Mouse (Mus musculus) left cerebral cortex, adult 18-20 months (tissue): ENCODE results near the gene Cst13. TPM values are rescaled to one million over a fixed set of nuclear protein-coding genes. Genes with fewer than 3 reads are reported as not detected.

Source experiments
- DNase-seq, 2 experiments: peaks; one replicate each; pipeline ENCODE4 v3.0.0; 2021 to 2022; ENCODE audit warnings: low spot score in 2 of 2, mixed read lengths in 1 of 2
- total RNA-seq, 2 experiments: library from RNA; stranded (reverse); gene quantifications; 2 replicates each; pipeline ENCODE4 v1.2.3; 2021

Cst13 gene
- total RNA-seq, 2 experiments from 2014 or later, result not detected

DNA sequence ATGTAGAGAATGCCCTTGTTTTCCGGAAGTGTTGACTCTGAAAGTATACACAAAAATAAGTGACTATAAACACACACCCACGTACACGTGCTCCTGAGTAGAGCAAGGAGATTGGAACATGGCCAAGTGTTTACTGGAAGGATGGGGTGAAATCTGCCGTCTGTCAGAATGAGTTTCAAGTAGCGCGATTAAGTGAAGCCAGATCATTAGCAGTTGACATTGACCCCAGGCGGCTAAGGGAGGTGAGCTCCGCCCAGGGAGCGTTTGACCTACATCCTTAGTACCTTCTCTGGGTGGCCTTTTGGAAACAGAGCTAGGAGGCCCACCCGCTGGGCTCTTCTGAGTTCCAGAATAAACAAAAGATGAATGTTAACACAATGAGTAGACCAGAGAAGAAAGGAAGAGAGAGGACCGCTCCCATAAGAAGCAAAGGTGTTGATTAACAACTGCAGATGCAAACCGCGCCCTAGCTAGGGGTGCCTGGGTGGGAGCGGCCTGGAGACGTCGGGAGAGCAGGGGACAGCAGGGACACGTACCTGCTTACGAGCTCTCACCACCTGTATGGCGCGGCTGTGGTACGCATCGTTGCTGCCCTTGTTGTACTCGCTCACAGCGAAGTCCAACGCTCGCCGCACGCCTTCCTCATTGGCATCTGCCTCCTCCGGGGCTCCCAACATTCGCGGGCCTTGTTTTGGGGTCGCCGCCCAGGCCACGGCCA lies 54.9 kb downstream of the Cst13 start:
- no peak for DNase-seq

DNA sequence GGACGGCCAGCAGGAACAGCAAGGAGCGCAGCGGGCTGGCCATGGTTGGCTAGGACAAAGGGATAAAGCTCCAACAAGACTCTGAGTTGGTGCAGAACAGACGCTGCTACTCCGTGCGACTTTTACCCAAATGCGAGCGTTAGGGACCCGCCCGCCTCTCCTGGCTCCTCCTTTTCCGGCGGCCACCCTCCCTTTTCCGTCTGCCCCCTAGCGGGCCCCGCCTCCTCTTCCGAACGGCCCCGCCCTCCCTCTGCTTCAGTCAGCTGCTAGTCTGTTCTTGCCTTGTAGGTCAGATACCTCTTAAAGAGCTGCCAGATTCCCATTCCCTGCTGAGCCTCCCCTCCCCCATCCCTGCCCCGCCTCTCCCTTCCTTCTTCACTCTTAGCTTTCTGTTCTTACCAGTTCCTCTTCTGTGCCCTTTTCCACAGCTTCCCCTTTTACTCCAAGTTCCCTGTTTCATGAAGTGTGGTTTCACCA lies 55.5 kb downstream of the Cst13 start, which contains the start of gene Cst3:
Gene Cst3, minus strand, starts transcription at position 358 of the 477 bp plus-strand sequence.
- DNase-seq, result peak; percentile 90 to 92

DNA sequence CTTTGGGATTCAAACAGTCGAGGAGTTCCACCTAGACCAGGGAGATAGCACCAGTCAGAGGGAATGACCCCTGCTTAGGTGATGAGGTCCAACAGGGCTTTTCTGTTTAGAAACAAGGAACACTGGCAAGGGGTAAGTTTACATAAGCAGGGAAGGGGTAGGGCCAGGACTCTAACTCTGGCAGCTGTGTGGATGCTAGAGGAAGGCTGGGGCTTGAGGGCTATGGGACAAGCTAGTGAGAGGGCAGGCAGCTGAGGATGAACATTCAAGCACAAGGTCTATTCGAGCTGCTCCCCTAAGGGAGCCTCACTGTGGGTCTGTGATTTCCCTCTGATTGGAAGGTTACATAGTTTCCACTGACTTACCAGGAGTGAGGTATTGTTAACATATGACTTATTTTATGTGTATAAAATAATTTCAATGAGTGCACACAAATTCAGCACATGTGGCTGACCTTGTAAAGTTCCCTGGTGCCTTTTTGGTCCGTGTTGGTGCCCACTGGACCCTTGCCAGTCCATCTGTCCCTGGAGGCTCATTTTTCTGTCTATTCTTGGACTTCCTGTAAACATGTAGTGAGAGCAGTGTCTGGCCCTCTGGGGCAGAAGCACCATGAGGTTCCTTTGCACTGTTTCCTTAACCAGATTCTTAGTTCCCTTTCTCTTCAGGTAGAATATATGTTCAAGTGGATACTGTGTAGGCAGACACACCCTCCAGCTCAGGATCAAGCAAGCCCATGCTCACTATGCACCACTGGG lies 57.3 kb downstream of the Cst13 start:
- DNase-seq, result no peak

DNA sequence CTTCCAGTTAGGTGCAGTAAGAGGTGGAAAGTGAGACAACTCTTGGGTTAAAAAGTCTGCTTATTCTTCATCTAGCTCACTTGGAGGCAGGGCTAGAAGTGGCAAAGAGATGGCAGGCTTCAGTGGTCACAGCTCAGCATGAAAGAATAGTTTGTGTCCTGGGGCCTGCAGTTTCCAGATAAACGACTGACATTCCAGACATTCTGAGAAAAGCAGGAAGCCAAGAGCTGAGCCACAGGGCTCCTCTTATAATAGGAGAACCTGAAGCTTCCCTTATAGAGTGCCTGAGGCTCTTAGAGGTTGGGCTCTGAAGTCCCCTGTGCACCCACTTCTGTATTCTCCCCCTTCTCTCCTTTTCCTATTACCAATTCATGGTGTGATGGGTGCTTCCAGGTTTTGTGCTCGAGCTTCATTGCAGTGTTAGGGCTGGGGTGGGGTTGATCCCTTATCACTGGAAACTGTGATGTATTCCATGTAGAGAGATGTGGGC lies 58.8 kb downstream of the Cst13 start:
- no peak for DNase-seq

DNA sequence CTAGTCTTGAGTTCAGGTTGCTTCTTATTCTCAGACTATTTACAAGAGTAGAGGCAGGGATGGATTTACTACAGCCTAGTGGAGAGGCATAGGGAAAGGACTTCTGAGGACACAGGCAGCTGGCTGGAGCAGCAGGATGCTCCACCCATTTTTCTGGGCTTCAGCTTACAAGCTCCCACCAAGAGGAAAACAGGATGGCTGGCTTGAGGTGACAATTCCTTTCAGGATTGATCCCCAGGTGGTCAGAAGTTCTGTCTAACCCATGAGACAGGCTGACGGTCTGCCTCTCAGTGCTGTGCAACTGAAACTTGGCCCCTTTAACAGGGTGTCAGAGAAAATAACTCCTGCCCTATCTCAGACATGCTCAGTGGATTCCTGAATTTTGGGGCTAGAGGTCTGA lies 59.3 kb downstream of the Cst13 start:
- no peak for DNase-seq

Other genes starting within 250 kb of the Cst13 start
- 10 to 100 TPM; 12.9 to 15.9 TPM for gene Nxt1, start 147.5 kb upstream of the Cst13 start, total RNA-seq
- gene Gzf1, start 139.1 kb upstream of the Cst13 start, total RNA-seq, result 10 to 100 TPM; 29.5 to 31.5 TPM
- 100 to 1,000 TPM; 362 to 386 TPM for gene Napb, start 87.6 kb upstream of the Cst13 start, total RNA-seq
- 1 to 10 TPM in 1 of 2 experiments, under 1 TPM in 1; 0.79 to 1.2 TPM for gene Cstl1, start 69.7 kb upstream of the Cst13 start, total RNA-seq
- gene Cst11, start 48.6 kb upstream of the Cst13 start, total RNA-seq, result not detected
- gene 8030411F24Rik, start 38.1 kb upstream of the Cst13 start, total RNA-seq, result not detected
- 1 to 10 TPM; 1.4 to 4.3 TPM for gene Cst12, start 30.7 kb upstream of the Cst13 start, total RNA-seq
- not detected for gene Cst8, start 21.3 kb upstream of the Cst13 start, total RNA-seq
- not detected for gene Cst9, start 15.1 kb downstream of the Cst13 start, total RNA-seq
- not detected for gene 9230104L09Rik, start 45.0 kb downstream of the Cst13 start, total RNA-seq
- 1,000 to 10,000 TPM; 2,004 to 2,127 TPM for gene Cst3, start 55.6 kb downstream of the Cst13 start, total RNA-seq
- gene Gm1330, start 183.2 kb downstream of the Cst13 start, total RNA-seq, result not detected
- not detected for gene Gm10750, start 197.2 kb downstream of the Cst13 start, total RNA-seq